Mouse (Mus musculus) MEL (cell line): ENCODE data around the gene 1700011M02Rik. TPM values are rescaled to one million over a fixed set of nuclear protein-coding genes. Genes with fewer than 3 reads are reported as not detected.
"Not testable (repeated sequence)": the region's sequence is repeated elsewhere in the genome, so short reads cannot be mapped to it uniquely, and the experiment has no call there.

ENCODE experiments used
- DNase-seq: peaks from one replicate; pipeline ENCODE4 v3.0.0; 2011; ENCODE audit warnings: low read depth, low spot score
- H3K27ac ChIP-seq: 2 replicates; pipeline ENCODE4 v1.5.1; 2012; ENCODE audit warnings: low read depth, mild to moderate bottlenecking, control low read depth, low read length, moderate library complexity; ENCODE audit not compliant: control insufficient read depth
- H3K27me3 ChIP-seq, 2 experiments: fragments of 150-350 bp in 1 of 2; sonication (generic) in 1 of 2; 2 replicates each; pipeline ENCODE4 v1.6.1; 2012; ENCODE audit warnings: low read length in 2 of 2, mild to moderate bottlenecking in 2 of 2, improper control_type of control experiment in 1 of 2, moderate library complexity in 1 of 2; ENCODE audit not compliant: insufficient read depth in 2 of 2, control insufficient read depth in 1 of 2
- H3K36me3 ChIP-seq, 2 experiments: 2 replicates each; pipeline ENCODE4 v1.6.1; 2012 to 2014; ENCODE audit warnings: low read length in 2 of 2, improper control_type of control experiment in 1 of 2, inconsistent platforms in 1 of 2, mild to moderate bottlenecking in 1 of 2; ENCODE audit not compliant: insufficient read depth in 2 of 2, control insufficient read depth in 1 of 2
- H3K4me1 ChIP-seq, 2 experiments: fragments of 150-350 bp in 1 of 2; sonication (generic) in 1 of 2; 2 replicates each; pipeline ENCODE4 v1.6.1; 2012; ENCODE audit warnings: low read length in 2 of 2, improper control_type of control experiment in 1 of 2, mild to moderate bottlenecking in 1 of 2; ENCODE audit not compliant: insufficient read depth in 2 of 2, control insufficient read depth in 1 of 2
- H3K4me3 ChIP-seq, 2 experiments: fragments of 150-350 bp in 1 of 2; sonication (generic) in 1 of 2; 2 replicates each; pipeline ENCODE4 v1.5.1; 2012; ENCODE audit warnings: low read depth in 2 of 2, low read length in 2 of 2, mild to moderate bottlenecking in 2 of 2, moderate library complexity in 2 of 2, control low read depth in 1 of 2, improper control_type of control experiment in 1 of 2; ENCODE audit not compliant: control insufficient read depth in 1 of 2, insufficient read depth in 1 of 2
- H3K79me2 ChIP-seq: 2 replicates; pipeline ENCODE4 v1.6.1; 2012; ENCODE audit warnings: mild to moderate bottlenecking, low read length, moderate library complexity; ENCODE audit not compliant: control insufficient read depth, poor library complexity, insufficient read depth
- H3K9ac ChIP-seq: 2 replicates; pipeline ENCODE4 v1.6.1; 2012; ENCODE audit warnings: low read depth, mild to moderate bottlenecking, control low read depth, low read length, moderate library complexity; ENCODE audit not compliant: control insufficient read depth, poor library complexity, severe bottlenecking
- H3K9me3 ChIP-seq: fragments of 150-350 bp; sonication (generic); replicated peaks from 2 replicates; pipeline ENCODE4 v1.6.1; 2012; ENCODE audit warnings: mild to moderate bottlenecking, low read length, improper control_type of control experiment, moderate library complexity; ENCODE audit not compliant: insufficient read depth
- CHD1 ChIP-seq: IDR thresholded peaks from 2 replicates; pipeline ENCODE4 v1.6.1; 2012; ENCODE audit warnings: low read depth, mild to moderate bottlenecking, inconsistent platforms, low read length, improper control_type of control experiment
- CTCF ChIP-seq, 3 experiments: IDR thresholded peaks in 2 of 3; conservative IDR thresholded peaks in 1 of 3; 2 replicates each; pipeline ENCODE4 v1.5.1; 2011 to 2012; ENCODE audit warnings: low read length in 3 of 3, low read depth in 2 of 3, mild to moderate bottlenecking in 2 of 3, improper control_type of control experiment in 1 of 3, inconsistent platforms in 1 of 3, mixed read lengths in 1 of 3, moderate library complexity in 1 of 3; ENCODE audit not compliant: control insufficient read depth in 1 of 3, insufficient read depth in 1 of 3, poor library complexity in 1 of 3, severe bottlenecking in 1 of 3
- E2F4 ChIP-seq: IDR thresholded peaks from 2 replicates; pipeline ENCODE4 v1.6.1; 2011; ENCODE audit warnings: low read depth, low read length, improper control_type of control experiment, borderline replicate concordance
- ELF1 ChIP-seq: IDR thresholded peaks from 2 replicates; pipeline ENCODE4 v1.6.1; 2014; ENCODE audit warnings: low read depth, mild to moderate bottlenecking, inconsistent platforms, low read length, improper control_type of control experiment, moderate library complexity
- JUND ChIP-seq: IDR thresholded peaks from 2 replicates; pipeline ENCODE4 v1.6.1; 2011; ENCODE audit warnings: low read depth, mild to moderate bottlenecking, improper control_type of control experiment, low read length
- KAT2A ChIP-seq: conservative IDR thresholded peaks from 2 replicates; pipeline ENCODE4 v1.6.1; 2012; ENCODE audit warnings: low read depth, low read length, improper control_type of control experiment, inconsistent platforms
- MAFK ChIP-seq: IDR thresholded peaks from 2 replicates; pipeline ENCODE4 v1.6.1; 2011; ENCODE audit warnings: low read depth, mild to moderate bottlenecking, low read length, improper control_type of control experiment, borderline replicate concordance
- MAZ ChIP-seq: IDR thresholded peaks from 2 replicates; pipeline ENCODE4 v1.6.1; 2012; ENCODE audit warnings: low read depth, mild to moderate bottlenecking, inconsistent platforms, low read length, improper control_type of control experiment
- MYB ChIP-seq: IDR thresholded peaks from 2 replicates; pipeline ENCODE4 v1.6.1; 2011; ENCODE audit warnings: mild to moderate bottlenecking, low read depth, low read length, improper control_type of control experiment
- POLR2AphosphoS5 ChIP-seq: IDR thresholded peaks from 2 replicates; pipeline ENCODE4 v1.6.1; 2012; ENCODE audit warnings: low read depth, borderline replicate concordance, mild to moderate bottlenecking, inconsistent platforms, low read length, moderate library complexity, mixed read lengths
- SIN3A ChIP-seq: IDR thresholded peaks from 2 replicates; pipeline ENCODE4 v1.6.1; 2012; ENCODE audit warnings: low read length, improper control_type of control experiment, inconsistent platforms
- SMC3 ChIP-seq: IDR thresholded peaks from 2 replicates; pipeline ENCODE4 v1.6.1; 2011; ENCODE audit warnings: low read depth, low read length, improper control_type of control experiment
- TAL1 ChIP-seq: IDR thresholded peaks from 2 replicates; pipeline ENCODE4 v1.6.1; 2012; ENCODE audit warnings: mild to moderate bottlenecking, inconsistent platforms, low read length, moderate library complexity, mixed read lengths
- TBP ChIP-seq: IDR thresholded peaks from 2 replicates; pipeline ENCODE4 v1.8.0; 2011; ENCODE audit warnings: low read depth, low read length, improper control_type of control experiment
- TCF12 ChIP-seq: IDR thresholded peaks from 2 replicates; pipeline ENCODE4 v1.6.1; 2014; ENCODE audit warnings: low read depth, mild to moderate bottlenecking, inconsistent platforms, low read length, improper control_type of control experiment, moderate library complexity
- UBTF ChIP-seq: IDR thresholded peaks from 2 replicates; pipeline ENCODE4 v1.6.1; 2012; ENCODE audit warnings: low read depth, mild to moderate bottlenecking, inconsistent platforms, low read length, improper control_type of control experiment, moderate library complexity, borderline replicate concordance; ENCODE audit not compliant: insufficient read depth
- ZKSCAN1 ChIP-seq: IDR thresholded peaks from 2 replicates; pipeline ENCODE4 v1.6.1; 2012; ENCODE audit warnings: low read depth, mild to moderate bottlenecking, inconsistent platforms, low read length, improper control_type of control experiment, moderate library complexity
- ZNF384 ChIP-seq: IDR thresholded peaks from 2 replicates; pipeline ENCODE4 v1.6.1; 2012; ENCODE audit warnings: low read depth, mild to moderate bottlenecking, inconsistent platforms, low read length, improper control_type of control experiment
- polyA plus RNA-seq, 2 experiments: library from polyadenylated mRNA; stranded (reverse) in 1 of 2; unstranded in 1 of 2; fragments of >175 nt in 1 of 2; fragments of >200 nt in 1 of 2; gene quantifications; 2 replicates each; pipeline versions ENCODE4 v1.2.1 to v1.2.4; 2012; ENCODE audit warnings: low replicate concordance in 2 of 2, low read depth in 1 of 2; ENCODE audit not compliant: insufficient read length in 2 of 2, insufficient read depth in 1 of 2, missing spikeins in 1 of 2
- total RNA-seq: library from RNA; depleted of rRNA; stranded (reverse); fragments of 300-350 nt; gene quantifications from 2 replicates; pipeline ENCODE4 v1.2.3, GENCODE M21; 2012; rRNA removed

Gene 1700011M02Rik
- total RNA-seq (not detected in 2 replicates), polyA plus RNA-seq (not detected)

DNA sequence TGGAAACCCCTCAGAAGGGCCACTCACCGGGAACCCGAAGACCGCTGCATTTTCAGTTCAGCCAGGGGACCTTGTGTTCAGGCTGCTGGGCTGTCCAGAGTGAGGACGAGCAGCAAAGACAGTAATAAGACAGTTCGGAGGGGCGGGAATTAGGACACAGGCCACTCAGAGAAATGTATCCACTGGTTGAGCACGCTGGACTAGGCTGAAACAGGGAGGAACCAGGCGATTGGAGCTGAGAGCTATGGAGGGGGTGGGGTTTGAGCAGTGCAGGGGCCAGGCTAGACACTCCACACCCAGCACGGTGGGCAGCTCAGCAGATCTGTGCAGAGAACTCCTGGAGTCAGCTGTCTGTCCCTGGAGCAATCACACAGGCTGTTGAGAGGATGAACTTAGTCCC, at the start of gene 1700011M02Rik, which contains the start of gene Dmrtc1a:
Gene 1700011M02Rik (plus strand): TSS at position 319 of the 400 bp plus-strand sequence.
Gene Dmrtc1a (minus strand): TSS at position 101 of the 400 bp plus-strand sequence.
- not testable (repeated sequence) for H3K79me2 ChIP-seq, H3K4me3 ChIP-seq, DNase-seq, H3K9me3 ChIP-seq, H3K27me3 ChIP-seq, H3K4me1 ChIP-seq, H3K9ac ChIP-seq, H3K36me3 ChIP-seq, H3K27ac ChIP-seq

DNA sequence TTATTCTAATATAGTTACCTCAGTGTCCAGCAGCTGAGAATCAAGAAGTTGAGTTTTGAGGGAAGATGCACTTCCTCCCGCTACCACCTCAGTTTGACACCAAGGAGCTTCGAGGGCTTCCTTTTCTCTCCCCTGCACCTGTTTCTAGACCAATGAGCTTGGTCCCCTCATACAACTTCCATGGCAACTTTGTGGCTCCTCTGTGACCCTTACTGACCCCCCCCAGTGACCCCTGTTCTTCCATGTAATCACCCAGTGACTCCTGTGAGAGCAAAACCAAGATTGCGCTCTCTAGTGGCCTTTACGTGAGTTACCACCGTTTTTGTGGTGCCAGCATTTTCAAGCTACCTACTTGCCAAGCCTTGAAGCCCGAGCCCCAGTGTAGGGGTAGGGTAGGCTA, 40.8 kb upstream of the 1700011M02Rik start, which contains the start of gene 1700031F05Rik:
Gene 1700031F05Rik (minus strand): TSS at position 101 of the 400 bp plus-strand sequence.
- DNase-seq: no peak
- Histone ChIP-seq H3K9me3 (no peaks in the 10 kb centered on the region), H3K79me2 (no peaks in the 10 kb centered on the region), H3K27ac (no peak within 1 kb of the TSS), H3K36me3 (no peaks in the 10 kb centered on the region), H3K4me1 (no peaks in the 10 kb centered on the region), H3K9ac (no peak within 1 kb of the TSS), H3K4me3 (no peak within 1 kb of the TSS), H3K27me3 (no peaks in the 10 kb centered on the region)
- TF ChIP-seq E2F4 (no peak), ZKSCAN1 (no peak), ZNF384 (no peak), CHD1 (no peak), UBTF (no peak), SMC3 (no peak), KAT2A (no peak), CTCF (IDR thresholded peaks at IDR 0.05 in 2 of 3, conservative IDR thresholded peaks at IDR 0.05 in 1 of 3; ENCODE audit: control insufficient read depth in 1 of 3, insufficient read depth in 1 of 3, low read depth in 2 of 3, low read length in 3 of 3, poor library complexity in 1 of 3, severe bottlenecking in 1 of 3) (no peak), SIN3A (no peak), TCF12 (no peak), POLR2AphosphoS5 (no peak), ELF1 (no peak), MAFK (no peak), TAL1 (no peak), JUND (no peak), MAZ (no peak), TBP (no peak), MYB (no peak)

DNA sequence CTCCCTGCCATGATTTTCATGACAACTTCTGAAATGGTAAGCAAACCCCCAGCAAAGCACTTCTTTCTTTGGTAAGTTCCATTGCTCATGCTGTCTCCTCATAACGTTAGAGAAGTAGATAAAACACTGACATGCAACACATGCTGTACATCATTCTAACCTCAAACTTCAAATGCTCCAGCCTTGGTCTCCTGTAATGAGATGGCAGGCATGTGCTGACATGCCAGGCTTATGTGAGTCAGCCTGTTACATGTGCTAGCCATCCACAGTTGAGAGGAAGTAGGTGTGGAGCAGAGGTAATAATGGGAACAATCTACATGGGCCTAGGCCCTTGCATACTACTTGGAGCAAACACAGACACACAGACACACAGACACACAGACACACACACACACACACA, 6.1 kb downstream of the 1700011M02Rik start:
- DNase-seq, H3K36me3 ChIP-seq, H3K27me3 ChIP-seq, H3K79me2 ChIP-seq, H3K4me3 ChIP-seq, H3K9ac ChIP-seq, H3K9me3 ChIP-seq, H3K4me1 ChIP-seq, H3K27ac ChIP-seq: not testable (repeated sequence)

GRCm38 (mm10) chrX:102926707-102927106, 18.0 kb downstream of the 1700011M02Rik start:
- not testable (repeated sequence) for H3K4me3 ChIP-seq, H3K79me2 ChIP-seq, DNase-seq, H3K9me3 ChIP-seq, H3K4me1 ChIP-seq, H3K27me3 ChIP-seq, H3K36me3 ChIP-seq, H3K9ac ChIP-seq, H3K27ac ChIP-seq
